Mouse (Mus musculus): ENCODE measurements around the gene Tmem121.
A peak's percentile ranks its signal among the peaks of the same experiment; 100 is the strongest.

Gene Tmem121

GRCm38 (mm10) chr12:113149341-113149740 is 36.4 kb upstream of the Tmem121 start:
- no peak for DNase-seq

DNA sequence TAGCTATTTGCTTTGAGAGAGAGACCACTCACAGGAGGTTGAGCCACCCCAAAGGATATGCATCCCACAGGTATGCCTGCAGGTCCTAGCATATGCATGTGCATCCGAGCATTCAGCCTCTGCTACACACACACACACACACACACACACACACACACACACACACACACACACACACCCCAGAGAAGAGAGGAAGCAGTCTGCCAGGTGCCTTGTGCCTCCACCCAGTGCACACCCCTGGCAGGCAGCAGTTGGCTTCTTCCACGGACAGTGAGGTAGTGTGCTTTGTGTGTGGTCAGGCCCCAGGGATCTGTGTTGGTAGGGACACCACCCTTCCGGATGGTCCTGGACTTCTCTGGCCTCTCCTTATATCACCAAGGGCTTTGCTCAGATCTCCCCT is 35.8 kb upstream of the Tmem121 start:
- DNase-seq = no peak

- DNase-seq = no peak
Measured at GRCm38 (mm10) chr12:113150591-113150990, 35.1 kb upstream of the Tmem121 start.

GRCm38 (mm10) chr12:113151046-113151445 is 34.7 kb upstream of the Tmem121 start:
- DNase-seq = peak in 1 of 2 experiments; percentile 5

DNA sequence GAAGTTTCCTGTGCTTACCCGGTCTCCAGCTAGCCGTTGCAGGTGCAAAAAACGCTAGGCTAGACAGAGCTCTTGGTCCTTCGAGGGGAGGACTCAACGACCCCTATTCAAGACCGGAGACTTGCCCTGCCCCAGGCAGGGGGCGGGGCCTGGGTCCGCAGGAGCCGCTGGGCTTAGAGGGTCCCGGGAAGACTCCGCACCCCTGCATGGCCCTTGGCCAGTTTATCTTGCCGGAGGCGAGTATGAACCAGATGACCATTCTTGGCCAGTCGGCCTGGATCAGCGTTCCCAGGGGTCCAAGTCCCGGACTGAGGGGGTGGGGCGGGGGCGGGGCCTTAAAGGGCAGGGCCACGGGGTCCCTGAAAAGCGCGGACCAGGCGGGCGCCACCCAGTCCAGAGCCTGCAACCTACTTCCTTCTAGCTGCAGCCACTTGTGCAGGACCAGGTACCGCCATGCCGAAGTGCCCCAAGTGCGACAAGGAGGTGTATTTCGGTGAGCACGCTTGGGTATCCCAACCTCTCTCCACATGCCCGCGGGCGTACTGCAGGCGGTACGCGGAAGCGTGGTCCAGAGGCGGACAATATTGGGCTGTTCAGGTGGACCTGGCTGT is 34.0 kb upstream of the Tmem121 start:
- peak; percentile 4 to 12 for DNase-seq

DNA sequence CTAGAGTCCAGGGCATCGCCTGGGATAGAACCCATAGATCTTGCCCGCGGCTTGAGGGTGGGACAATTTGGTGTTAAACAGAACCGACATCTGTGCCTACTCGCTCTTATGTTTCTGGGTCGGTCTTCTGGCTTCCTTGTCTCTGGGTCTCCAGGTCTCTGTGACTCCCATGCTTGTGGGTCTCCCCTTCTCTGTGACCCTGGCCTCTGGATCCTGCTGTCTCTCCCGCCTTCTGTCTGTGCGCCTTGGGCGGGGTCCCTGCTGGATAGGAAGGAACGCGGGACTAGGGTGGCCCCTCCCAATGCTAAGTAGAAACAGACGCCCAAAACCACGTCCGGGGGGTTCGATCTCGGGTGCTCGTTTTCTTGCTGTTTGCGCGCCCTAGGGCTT is 33.5 kb upstream of the Tmem121 start:
- DNase-seq = peak in 1 of 2 experiments; percentile 11

DNA sequence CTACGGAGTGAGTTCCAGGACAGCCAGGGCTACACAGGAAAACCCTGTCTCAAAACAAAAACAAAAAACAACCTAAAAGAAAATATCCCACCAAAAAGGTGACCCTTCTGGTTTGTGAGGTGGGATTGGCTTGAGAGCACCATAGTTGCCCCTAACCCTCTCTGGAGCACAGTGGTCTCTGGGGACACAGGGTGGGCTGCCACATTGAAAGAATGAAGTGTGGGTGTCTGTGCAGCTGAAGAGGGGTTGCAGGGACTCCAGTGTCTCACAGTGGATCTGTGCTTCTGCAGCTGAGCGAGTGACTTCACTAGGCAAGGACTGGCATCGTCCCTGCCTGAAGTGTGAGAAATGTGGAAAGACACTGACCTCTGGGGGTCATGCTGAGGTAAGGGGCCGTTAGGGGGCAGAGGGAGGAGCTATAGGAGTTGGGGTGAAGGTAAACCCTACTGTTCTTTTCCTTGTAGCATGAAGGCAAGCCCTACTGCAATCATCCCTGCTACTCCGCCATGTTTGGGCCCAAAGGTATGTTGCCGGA is 32.7 kb upstream of the Tmem121 start:
- no peak for DNase-seq

GRCm38 (mm10) chr12:113153971-113154370 is 31.8 kb upstream of the Tmem121 start:
- DNase-seq = peak in 1 of 2 experiments; percentile 3

DNA sequence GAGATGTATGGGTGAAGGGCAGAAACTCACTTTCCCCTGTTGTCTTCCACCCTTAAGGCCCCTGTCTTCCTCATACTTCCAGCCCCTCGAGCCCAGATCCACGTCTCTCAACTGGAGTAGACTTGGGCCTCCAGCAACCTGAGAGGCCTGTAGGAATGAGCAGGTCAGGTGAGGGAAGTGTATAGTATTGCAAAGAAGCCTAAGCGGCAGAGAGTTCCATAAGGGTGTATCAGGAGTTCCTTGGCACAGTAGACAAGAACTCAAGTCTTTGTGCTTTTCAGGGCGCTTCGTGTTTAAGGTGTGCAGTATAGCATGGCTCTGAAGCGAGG is 31.0 kb upstream of the Tmem121 start:
- no peak for DNase-seq

DNA sequence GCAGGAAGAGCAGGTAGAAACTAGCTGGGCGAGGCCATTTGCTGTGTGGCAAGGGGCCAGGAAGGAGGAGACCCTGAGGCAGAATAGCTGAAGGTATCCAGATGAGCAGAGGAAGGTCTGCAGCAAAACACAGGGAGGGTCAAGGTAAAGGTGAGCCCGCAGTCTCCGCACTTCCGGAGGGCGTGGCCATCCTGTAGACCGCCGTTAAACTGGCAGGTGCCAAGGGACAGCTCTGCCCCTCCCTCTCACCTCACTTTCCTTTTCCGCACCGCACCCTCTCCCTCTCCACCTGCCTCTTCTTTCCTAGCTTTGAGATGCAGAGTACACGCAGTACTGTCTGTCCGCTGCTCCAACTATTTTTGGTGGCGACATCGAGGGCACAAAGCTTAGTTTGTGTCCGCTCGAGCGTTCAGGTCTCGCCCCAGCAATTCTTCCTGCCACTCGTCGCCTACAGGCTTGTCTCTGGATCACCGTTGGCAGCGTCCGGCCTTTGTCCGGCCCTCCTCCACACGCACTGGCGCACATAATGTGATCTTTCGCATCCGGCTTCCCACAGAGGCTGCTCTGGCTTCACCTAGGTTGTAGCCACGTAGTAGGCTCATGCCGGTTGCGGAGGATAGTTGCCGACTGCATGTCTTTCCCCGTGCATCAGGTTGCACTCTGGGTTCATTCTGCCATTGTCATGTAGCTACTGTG is 30.5 kb upstream of the Tmem121 start:
- peak; percentile 60 to 62 for DNase-seq

DNA sequence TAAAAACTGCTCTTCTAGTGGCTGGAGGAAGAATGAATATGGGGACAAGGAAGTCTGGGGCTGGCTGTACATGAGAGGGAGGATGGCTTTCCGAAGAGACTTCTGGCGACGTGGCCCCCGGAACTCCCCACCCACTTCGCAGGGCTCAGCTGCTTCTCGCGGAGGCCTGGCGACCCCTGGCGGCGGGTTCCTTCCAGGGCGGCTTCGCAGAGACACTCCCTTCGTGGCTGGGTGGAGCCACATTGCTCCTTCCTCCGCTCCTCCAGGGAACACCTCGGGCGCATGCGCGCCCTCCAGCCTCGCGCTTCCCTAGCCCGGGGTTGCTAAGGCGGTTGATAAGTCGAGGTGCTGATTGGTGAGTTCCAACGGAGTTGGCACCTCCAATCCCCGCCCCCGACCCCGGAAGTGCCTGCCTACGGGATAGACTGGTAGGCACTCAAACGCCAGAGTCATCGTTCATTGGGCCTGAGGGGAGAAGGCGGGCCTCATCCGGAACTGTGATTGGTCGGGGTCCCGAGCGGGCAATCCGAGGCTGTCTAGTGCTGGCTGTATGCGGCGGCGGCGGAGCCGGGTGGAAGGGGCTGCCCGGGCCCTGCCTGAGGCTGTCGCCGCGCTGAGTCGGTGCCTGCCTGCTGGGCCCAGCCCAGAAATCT is 29.7 kb upstream of the Tmem121 start, which contains the start of gene Tedc1:
TSS of gene Tedc1 (plus strand) at position 535 of the 653 bp plus-strand sequence.
- DNase-seq = peak; percentile 99 to 100

DNA sequence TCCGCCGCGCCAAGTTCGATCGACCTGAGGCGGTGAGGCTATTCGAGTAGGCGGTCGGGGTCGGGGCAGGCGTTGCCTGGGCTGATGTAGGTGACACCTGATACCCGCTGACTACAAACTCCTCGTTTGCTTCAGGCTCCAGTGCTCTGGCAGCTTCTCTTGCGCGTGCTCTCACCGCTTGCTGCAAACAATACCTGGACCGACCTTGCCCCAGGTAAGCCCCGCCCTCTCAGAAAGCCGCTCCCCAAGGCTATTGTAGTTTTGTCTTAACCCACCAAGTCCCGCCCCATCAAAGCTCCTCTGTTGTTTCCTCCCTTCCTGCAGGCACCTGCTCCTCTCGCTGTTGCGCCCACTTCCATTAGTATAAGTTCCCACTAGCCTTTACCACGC is 29.2 kb upstream of the Tmem121 start:
- DNase-seq = no peak

- DNase-seq = peak in 1 of 2 experiments; percentile 43
Measured at GRCm38 (mm10) chr12:113157002-113157401, 28.7 kb upstream of the Tmem121 start.

- no peak for DNase-seq
Measured at GRCm38 (mm10) chr12:113157521-113157920, 28.2 kb upstream of the Tmem121 start.

GRCm38 (mm10) chr12:113157971-113158370 is 27.8 kb upstream of the Tmem121 start:
- no peak for DNase-seq

- peak in 1 of 2 experiments; percentile 34 for DNase-seq
Measured at GRCm38 (mm10) chr12:113163561-113164006, 22.1 kb upstream of the Tmem121 start.

- no peak for DNase-seq
Measured at GRCm38 (mm10) chr12:113168031-113168536, 17.6 kb upstream of the Tmem121 start.

DNA sequence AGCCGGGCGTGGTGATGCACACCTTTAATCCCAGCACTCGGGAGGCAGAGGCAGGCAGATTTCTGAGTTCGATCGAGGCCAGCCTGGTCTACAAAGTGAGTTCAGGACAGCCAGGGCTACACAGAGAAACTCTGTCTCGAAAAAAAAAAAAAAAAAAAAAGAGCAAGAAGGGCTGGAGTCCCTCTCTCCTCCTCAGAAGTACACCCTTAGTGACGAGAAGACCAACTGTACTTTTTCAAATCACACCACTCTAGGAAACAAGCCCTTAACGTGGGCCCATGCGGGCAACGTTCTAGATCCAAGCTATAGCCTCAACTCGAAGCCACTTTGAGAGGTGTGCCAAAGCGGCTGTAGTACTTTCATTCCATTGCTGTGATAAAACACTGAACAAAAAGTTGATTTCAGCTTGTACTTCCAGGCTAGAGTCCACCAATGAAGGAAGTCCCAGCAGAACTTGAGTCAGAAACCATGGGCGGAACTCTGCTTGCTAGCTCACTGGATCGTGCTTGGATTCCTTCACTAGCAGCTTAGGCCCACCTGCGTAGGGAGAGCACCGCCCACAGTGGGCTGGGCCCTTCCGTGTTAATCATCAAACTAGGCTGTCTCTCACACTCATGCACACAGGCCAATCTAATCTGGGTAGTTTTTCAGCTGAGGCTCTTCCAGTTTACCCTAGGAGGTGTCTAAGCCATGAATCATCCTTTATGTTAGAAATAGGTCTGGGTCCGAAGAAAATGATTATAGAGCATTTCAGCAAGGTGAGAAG is 8.6 kb upstream of the Tmem121 start:
- DNase-seq = no peak

DNA sequence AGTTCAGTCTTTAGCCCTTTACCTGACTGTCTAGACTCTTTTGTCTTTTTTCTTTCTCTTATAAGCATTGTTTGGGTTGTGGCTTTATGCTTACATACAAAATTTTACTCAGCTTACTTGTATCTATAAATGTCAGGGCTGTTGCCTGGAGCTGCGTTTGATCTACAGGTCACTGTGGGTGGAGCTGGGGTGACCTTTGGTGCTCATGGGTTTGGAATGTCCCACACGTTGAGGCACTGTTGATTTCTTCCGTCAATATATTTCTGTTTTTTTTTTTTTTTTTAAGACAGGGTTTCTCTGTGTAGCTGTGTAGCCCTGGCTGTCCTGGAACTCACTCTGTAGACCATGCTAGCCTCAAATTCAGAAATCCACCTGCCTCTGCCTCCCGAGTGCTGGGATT is 4.7 kb upstream of the Tmem121 start:
- no peak for DNase-seq

DNA sequence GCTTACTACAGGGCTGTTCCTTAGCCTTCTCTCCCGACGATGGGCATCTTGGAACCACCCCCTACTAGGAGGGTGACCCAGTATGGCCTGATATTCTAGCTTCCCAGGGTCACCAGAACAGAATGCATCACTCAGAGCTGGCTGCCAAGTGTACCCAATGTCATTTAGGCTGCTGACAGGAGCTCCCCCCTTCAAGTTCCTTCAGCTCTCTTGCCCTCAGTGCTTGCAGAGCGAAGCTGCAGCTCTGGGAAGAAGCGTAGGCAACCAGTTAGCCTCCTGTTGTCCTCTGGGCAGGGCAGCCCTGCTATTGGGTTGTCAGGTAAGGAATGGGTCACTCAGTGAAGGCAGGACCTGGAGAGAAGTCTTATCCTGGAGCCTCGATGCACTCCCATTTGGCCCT is 785 bp upstream of the Tmem121 start:
- DNase-seq = no peak

DNA sequence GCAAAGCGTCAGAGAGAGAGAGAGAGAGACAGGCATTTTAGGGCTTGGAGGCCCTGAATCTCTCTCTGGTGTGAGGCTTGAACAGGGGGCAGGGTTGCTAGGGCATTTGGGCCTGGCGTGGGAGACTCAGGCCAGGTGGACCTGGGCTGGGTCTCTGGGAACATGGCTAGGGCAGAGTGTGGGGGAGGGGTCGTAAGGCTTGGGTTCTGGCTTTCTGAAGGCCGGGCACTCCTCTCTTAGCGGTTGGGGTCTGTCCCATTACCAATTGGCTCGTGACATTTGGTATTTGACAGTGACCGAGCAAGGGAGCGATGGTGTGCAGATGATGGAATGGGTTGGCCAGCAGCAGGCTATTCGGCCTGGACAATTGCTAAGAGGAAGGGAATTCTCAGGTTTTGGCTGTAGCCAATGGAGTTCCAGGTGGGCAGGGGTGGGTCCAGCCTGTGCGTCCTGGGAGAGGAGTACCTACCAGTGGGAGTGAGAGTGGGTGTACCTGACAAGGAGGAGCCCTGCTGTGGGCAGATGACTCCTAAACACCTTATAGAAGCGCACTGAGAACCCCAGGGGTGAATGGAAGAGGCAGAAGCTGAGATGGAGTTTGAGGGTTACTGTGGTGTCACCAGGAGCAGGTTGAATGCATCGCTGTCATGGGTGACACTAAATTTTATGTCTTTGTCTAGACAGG is 738 bp downstream of the Tmem121 start:
- peak; percentile 29 to 37 for DNase-seq

DNA sequence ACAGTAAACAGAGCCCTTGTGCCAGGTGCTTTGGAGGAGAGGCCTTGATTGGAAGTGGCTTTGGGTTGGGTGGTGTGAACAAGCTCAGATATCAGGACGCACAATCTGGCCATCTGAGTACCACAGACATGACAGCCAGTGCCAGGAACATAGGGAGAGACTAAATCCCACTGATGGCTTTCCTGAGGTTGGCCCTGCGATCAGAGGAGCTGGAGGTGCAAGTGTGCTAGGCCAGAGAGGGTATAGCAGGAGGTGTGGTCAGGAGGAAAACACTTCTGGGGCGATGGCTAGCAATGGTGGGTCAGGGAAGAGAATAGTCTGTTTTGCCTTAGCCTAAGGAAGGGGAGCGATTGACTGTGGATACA is 1.3 kb downstream of the Tmem121 start:
- peak; percentile 32 for DNase-seq
